Mouse (Mus musculus) kidney, postnatal 0 days (tissue): ENCODE results near the gene Grm1. TPM values are rescaled to one million over a fixed set of nuclear protein-coding genes. Genes with fewer than 3 reads are reported as not detected.

Experiments
- ATAC-seq: fragments of 200-750 bp; cut with Nextera tagmentation; replicated peaks from 2 replicates; pipeline ENCODE4 v1.8.0; 2017; ENCODE audit warnings: low read depth, moderate number of reproducible peaks, moderate TSS enrichment, moderate library complexity; ENCODE audit not compliant: low FRiP score
- DNase-seq: peaks from one replicate; pipeline ENCODE4 v3.0.0-alpha.2; 2016; ENCODE audit warnings: low spot score
- H3K27ac ChIP-seq: fragments of 300-500 bp; sonication (generic); 2 replicates; pipeline ENCODE4 v1.5.1; 2014; ENCODE audit warnings: mild to moderate bottlenecking
- H3K27me3 ChIP-seq: fragments of 300-500 bp; sonication (generic); 2 replicates; pipeline ENCODE4 v1.6.1; 2014; ENCODE audit warnings: low read length, mixed read lengths; ENCODE audit not compliant: insufficient read depth
- H3K36me3 ChIP-seq: fragments of 300-500 bp; sonication (generic); 2 replicates; pipeline ENCODE4 v1.6.1; 2014; ENCODE audit warnings: low read length, mixed read lengths; ENCODE audit not compliant: insufficient read depth
- H3K4me1 ChIP-seq: fragments of 300-500 bp; sonication (generic); replicated peaks from 2 replicates; pipeline ENCODE4 v1.6.1; 2014; ENCODE audit warnings: antibody characterized with exemption, low read length, mixed read lengths; ENCODE audit not compliant: insufficient read depth
- H3K4me2 ChIP-seq: fragments of 300-500 bp; sonication (generic); 2 replicates; pipeline ENCODE4 v1.6.1; 2014; ENCODE audit warnings: mild to moderate bottlenecking, low read length, moderate library complexity, mixed read lengths
- H3K4me3 ChIP-seq: fragments of 300-500 bp; sonication (generic); replicated peaks from 2 replicates; pipeline ENCODE4 v1.5.1; 2014; ENCODE audit warnings: low read depth, low read length
- H3K9ac ChIP-seq: fragments of 300-500 bp; sonication (generic); 2 replicates; pipeline ENCODE4 v1.6.1; 2014; ENCODE audit warnings: low read depth, low read length
- H3K9me3 ChIP-seq: fragments of 300-500 bp; sonication (generic); replicated peaks from 2 replicates; pipeline ENCODE4 v1.6.1; 2016; ENCODE audit warnings: low read length, inconsistent platforms, mixed read lengths
- CTCF ChIP-seq: IDR thresholded peaks from 2 replicates; pipeline ENCODE4 v1.5.1; 2016; ENCODE audit warnings: antibody characterized with exemption, low read depth, mild to moderate bottlenecking, moderate library complexity
- WGBS: fragments of 180-500 bp; shearing (Covaris S2); extraction: QIAGEN DNeasy Blood & Tissue Kit; methylation state at CpG from one replicate; pipeline ENCODE4 v1.1.7; 2014; 5-methylcytosine and 5-hydroxymethylcytosine counted together
- polyA plus RNA-seq: library from polyadenylated mRNA; unstranded; fragments of >200 nt; fragmentation: Nextera tagmentation; extraction: Ambion mirVana; gene quantifications from 2 replicates; pipeline ENCODE4 v1.2.1, GENCODE M21; 2015

Grm1 gene
- polyA plus RNA-seq, 1 experiment from 2014 or later: not detected

- TF ChIP-seq CTCF: no peak
- Histone ChIP-seq H3K4me1 (no peaks in the 10 kb centered on the region), H3K4me2 (no peak overlapping the region), H3K27me3 (no peaks in the 10 kb centered on the region), H3K36me3 (no peaks in the 10 kb centered on the region), H3K27ac (no peak overlapping the region), H3K4me3 (no peak overlapping the region), H3K9me3 (no peaks in the 10 kb centered on the region), H3K9ac (no peak overlapping the region)
- no peak for ATAC-seq
- WGBS: 82% methylated on average over 4 of the region's 4 CpGs
- no peak for DNase-seq
Observed at GRCm38 (mm10) chr10:10656621-10657020, 425.5 kb downstream of the Grm1 start.

DNA sequence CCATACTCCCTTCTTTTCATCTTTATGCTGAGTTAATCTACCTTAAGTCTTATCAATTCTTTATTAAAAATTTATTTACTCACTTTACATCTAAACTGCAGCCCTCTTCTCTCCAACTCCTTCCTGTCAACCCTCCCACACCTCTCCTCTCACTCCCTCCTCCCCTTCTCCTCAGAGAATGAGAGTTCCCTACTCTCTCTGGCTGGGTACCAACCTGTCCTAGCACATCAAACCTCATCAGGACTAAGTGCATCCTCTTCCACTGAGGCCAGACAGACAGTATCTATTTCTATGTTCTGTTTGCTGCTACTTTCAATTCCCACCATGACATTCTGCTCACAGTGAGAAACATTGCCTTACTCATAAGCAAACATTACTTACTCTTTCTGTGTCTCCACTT is 426.2 kb downstream of the Grm1 start:
- ATAC-seq (no peak), DNase-seq (no peak)
- Histone ChIP-seq H3K4me1 (no peaks in the 10 kb centered on the region), H3K36me3 (no peaks in the 10 kb centered on the region), H3K27me3 (no peaks in the 10 kb centered on the region), H3K27ac (no peak overlapping the region), H3K9me3 (no peaks in the 10 kb centered on the region), H3K4me3 (no peak overlapping the region), H3K4me2 (no peak overlapping the region), H3K9ac (no peak overlapping the region)
- TF ChIP-seq CTCF: no peak

Other genes starting within 250 kb of the Grm1 start
- 10.7 and 11.0 TPM in 2 replicates for gene Shprh, start 67.1 kb upstream of the Grm1 start, polyA plus RNA-seq
- gene Fbxo30, start 199.0 kb upstream of the Grm1 start, polyA plus RNA-seq: 18.8 and 20.1 TPM in 2 replicates